8 mouse cellular contexts compared by ENCODE assay signal in the genomic region with DNA sequence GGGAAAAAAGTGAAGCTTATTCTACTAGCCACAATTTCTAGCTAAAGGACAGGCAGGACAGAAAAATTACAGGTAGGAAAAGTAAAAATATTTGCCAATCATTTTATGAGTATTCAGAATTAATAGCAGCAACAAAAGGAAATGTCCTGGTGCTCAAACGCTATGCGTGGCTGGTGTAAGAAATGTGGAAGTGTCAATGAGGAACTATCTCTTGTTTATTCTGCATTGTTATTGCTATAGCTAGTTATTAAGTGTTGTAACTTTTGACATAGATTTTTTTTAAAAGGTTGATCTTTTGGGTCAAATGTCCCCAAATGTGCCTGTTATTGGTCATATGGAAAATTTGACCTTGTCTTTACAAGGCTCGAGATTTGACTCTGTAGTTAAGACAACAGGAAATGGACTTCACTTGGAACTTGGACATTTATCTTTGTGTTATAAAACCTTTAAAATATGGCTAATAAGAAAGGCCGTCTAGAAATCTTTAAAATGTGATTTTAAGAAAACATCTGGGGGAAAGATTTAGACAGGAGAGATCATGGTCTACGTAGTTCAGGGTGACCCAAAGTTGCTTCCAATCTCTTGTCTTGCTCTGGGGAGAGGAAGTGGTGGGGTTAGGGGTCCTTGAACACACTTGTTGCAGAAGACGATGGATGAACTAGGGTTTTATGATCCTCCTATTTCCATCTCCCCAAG. TPM values are rescaled to one million over a fixed set of nuclear protein-coding genes. Genes with fewer than 3 reads are reported as not detected.
A peak's percentile ranks its signal among the peaks of the same experiment; 100 is the strongest.
DNase-seq lines count a peak whose midpoint lies in the region; ATAC-seq lines count a peak whose summit lies in the region.

No protein-coding gene starts in this region.

- DNase-seq in heart, postnatal 14 days: no peak
- peak; percentile 14 for DNase-seq in thymus, postnatal 4 days
- no peak for DNase-seq in thymus, adult 18-20 months
- DNase-seq in splenic B cell, adult 2 months (ENCODE audit: low read depth, low spot score): peak; percentile 28
- no peak for DNase-seq in yolk sac, embryonic 10.5 days (ENCODE audit: low spot score)

- H3K9ac ChIP-seq in heart, embryonic 16.5 days (ENCODE audit: low read length): no peak overlapping the region
- no peak overlapping the region for H3K9ac ChIP-seq in liver, embryonic 12.5 days

- 70% methylated on average over 6 of the region's 6 CpGs for WGBS in heart, embryonic 16.5 days
- WGBS in liver, embryonic 12.5 days (ENCODE audit: insufficient replicate concordance): 43% methylated on average over 6 of the region's 6 CpGs

- no peaks in the 10 kb centered on the region for H3K36me3 ChIP-seq in heart, embryonic 16.5 days (ENCODE audit: control insufficient read depth, insufficient read depth)
- H3K36me3 ChIP-seq in liver, embryonic 12.5 days: no peaks in the 10 kb centered on the region
- peaks cover 3% of the 10 kb centered on the region; the same call in 1 of the 2 replicates for H3K36me3 ChIP-seq in splenic B cell, adult 2 months (ENCODE audit: control insufficient read depth, insufficient read depth, low read length, poor library complexity, severe bottlenecking)

- no peak overlapping the region for H3K27ac ChIP-seq in heart, embryonic 16.5 days (ENCODE audit: low read length)
- no peak overlapping the region for H3K27ac ChIP-seq in liver, embryonic 12.5 days

- peak overlapping the region; percentile 76; the same call in 1 of the 2 replicates for H3K4me3 ChIP-seq in heart, embryonic 16.5 days (ENCODE audit: low read length)
- H3K4me3 ChIP-seq in liver, embryonic 12.5 days: peak overlapping the region; percentile 71

- H3K4me1 ChIP-seq in heart, embryonic 16.5 days (ENCODE audit: control insufficient read depth, insufficient read depth, low read length): no peaks in the 10 kb centered on the region
- peaks cover 12% of the 10 kb centered on the region for H3K4me1 ChIP-seq in liver, embryonic 12.5 days

- no peaks in the 10 kb centered on the region for H3K9me3 ChIP-seq in heart, embryonic 16.5 days (replicated peaks; ENCODE audit: control insufficient read depth, low read length)
- no peaks in the 10 kb centered on the region for H3K9me3 ChIP-seq in liver, embryonic 12.5 days (replicated peaks)

- H3K4me2 ChIP-seq in heart, embryonic 16.5 days (ENCODE audit: low read depth, low read length): peak overlapping the region; percentile 11; the same call in 1 of the 2 replicates
- peak overlapping the region; percentile 85 for H3K4me2 ChIP-seq in liver, embryonic 12.5 days

- no peaks in the 10 kb centered on the region for H3K27me3 ChIP-seq in heart, embryonic 16.5 days (ENCODE audit: control insufficient read depth, insufficient read depth, low read length)
- no peaks in the 10 kb centered on the region for H3K27me3 ChIP-seq in liver, embryonic 12.5 days (replicated peaks)
- no peaks in the 10 kb centered on the region for H3K27me3 ChIP-seq in splenic B cell, adult 2 months (ENCODE audit: control insufficient read depth, insufficient read depth, low read length, poor library complexity, severe bottlenecking)

- intact Hi-C loops in heart, postnatal 14 days (cut with DNase I): loop anchor here (5.0 kb wide), 1 partner anchor 39 kb away; a partner anchor contains a TSS

- ATAC-seq in heart, embryonic 16.5 days (replicated peaks; ENCODE audit: extremely low read depth, insufficient read depth, low FRiP score): no peak
- ATAC-seq in liver, embryonic 12.5 days: no peak
- ATAC-seq in frontal cortex, adult (ENCODE audit: low TSS enrichment): no peak

RNA-seq across cellular contexts. Expression of a gene that starts 0.6 kb away (rescaled TPM):
- 20.3 and 21.1 TPM in 2 replicates for polyA plus RNA-seq in heart, embryonic 16.5 days (2015; fragmentation: Nextera tagmentation; extraction: Ambion mirVana)
- 10 to 100 TPM; 11.9 to 13.7 TPM for total RNA-seq in heart, postnatal 14 days (2021)
- polyA plus RNA-seq in liver, embryonic 12.5 days (2016; fragmentation: Nextera tagmentation; extraction: Ambion mirVana): 11.2 and 11.6 TPM in 2 replicates

RNA-seq across cellular contexts. Expression of a gene that starts 39.2 kb away (rescaled TPM):
- 10.3 and 11.7 TPM in 2 replicates for polyA plus RNA-seq in heart, embryonic 16.5 days (2015; fragmentation: Nextera tagmentation; extraction: Ambion mirVana)
- 10 to 100 TPM; 35.7 to 49.1 TPM for total RNA-seq in heart, postnatal 14 days (2021)
- polyA plus RNA-seq in liver, embryonic 12.5 days (2016; fragmentation: Nextera tagmentation; extraction: Ambion mirVana): 2.4 and 3.4 TPM in 2 replicates

RNA-seq across cellular contexts. Expression of a gene that starts 43.9 kb away (rescaled TPM):
- 43.8 and 46.9 TPM in 2 replicates for polyA plus RNA-seq in heart, embryonic 16.5 days (2015; fragmentation: Nextera tagmentation; extraction: Ambion mirVana)
- total RNA-seq in heart, postnatal 14 days (2021): 10 to 100 TPM; 60.8 to 63.9 TPM
- 59.7 and 62.9 TPM in 2 replicates for polyA plus RNA-seq in liver, embryonic 12.5 days (2016; fragmentation: Nextera tagmentation; extraction: Ambion mirVana)

Comparison
In these comparisons a context has a peak if more than half of its experiments do, and no peak if none do; other contexts are left out.
1. DNase-seq: peak in thymus, postnatal 4 days (single experiment) and splenic B cell, adult 2 months (single experiment); none in heart, postnatal 14 days (0 of 2), thymus, adult 18-20 months (0 of 2) and yolk sac, embryonic 10.5 days (single experiment).